Mouse (Mus musculus): ENCODE data around the gene Fbxl15. TPM values are rescaled to one million over a fixed set of nuclear protein-coding genes. Genes with fewer than 3 reads are reported as not detected.

Gene Fbxl15
- polyA plus RNA-seq, 1 experiment from 2014 or later, result 12.6 TPM

DNA sequence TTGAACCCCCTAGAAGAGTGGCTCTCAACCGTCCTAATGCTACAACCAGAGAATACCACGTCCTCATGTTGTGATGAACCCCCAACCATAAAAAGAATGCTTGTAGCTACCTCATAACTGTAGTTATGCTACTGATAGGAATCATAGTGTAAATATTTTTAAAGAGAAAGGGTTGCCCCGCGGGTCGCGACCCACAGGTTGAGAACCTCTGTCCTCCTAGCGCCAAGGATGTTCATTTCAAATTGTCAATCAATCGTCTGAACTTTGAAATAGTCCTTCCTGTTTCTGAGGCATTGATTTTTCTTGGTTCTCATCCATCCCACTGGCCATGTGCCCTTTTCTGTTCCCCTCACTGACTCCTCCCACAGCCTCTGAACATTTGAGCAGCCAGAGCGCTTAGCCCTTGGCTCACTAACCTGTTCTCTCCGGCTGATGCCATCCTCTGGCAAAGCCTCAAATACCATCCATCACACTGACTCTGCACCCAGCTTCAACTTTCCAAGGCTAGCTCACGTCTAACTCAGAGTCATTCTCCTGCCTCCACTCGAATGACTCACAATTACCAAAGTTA, 37.4 kb upstream of the Fbxl15 start:
- 59% methylated on average over 12 of the region's 12 CpGs for WGBS
- no peak for TF ChIP-seq CTCF (IDR thresholded peaks at IDR 0.05; ENCODE audit: low read depth)
- peaks cover 19% of the 10 kb centered on the region for H3K36me3 ChIP-seq (ENCODE audit: insufficient read depth)

DNA sequence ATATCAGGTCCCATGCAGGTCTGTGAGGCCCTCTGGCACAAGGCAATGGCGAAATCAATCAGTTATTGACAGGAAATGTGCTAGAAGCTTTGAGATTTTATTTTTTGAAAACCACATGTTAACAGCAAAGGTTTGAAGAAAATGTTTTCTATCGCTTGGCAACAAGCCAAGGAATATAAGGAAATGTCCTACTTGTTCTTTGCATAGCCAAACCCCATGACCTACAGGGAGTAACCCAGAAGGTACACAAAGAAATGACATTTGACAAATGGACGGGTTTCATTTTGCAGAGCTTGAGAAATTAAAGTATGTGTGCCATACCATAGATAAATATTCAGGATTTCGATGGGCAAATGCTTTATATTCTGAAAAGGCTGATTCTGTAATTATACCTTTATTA, 31.0 kb upstream of the Fbxl15 start:
- Histone ChIP-seq H3K4me3 (ENCODE audit: low read depth, low read length) (no peak overlapping the region), H3K27me3 (ENCODE audit: insufficient read depth, low read length) (no peaks in the 10 kb centered on the region), H3K27ac (ENCODE audit: low read depth) (no peak overlapping the region), H3K9ac (no peak overlapping the region), H3K36me3 (ENCODE audit: insufficient read depth) (no peaks in the 10 kb centered on the region), H3K4me2 (no peak overlapping the region), H3K4me1 (ENCODE audit: insufficient read depth) (no peaks in the 10 kb centered on the region), H3K9me3 (ENCODE audit: low read depth, low read length) (no peaks in the 10 kb centered on the region)
- 57% methylated on average over 4 of the region's 4 CpGs for WGBS
- no peak for TF ChIP-seq CTCF (IDR thresholded peaks at IDR 0.05; ENCODE audit: low read depth)
- DNase-seq (no peak), ATAC-seq (ENCODE audit: insufficient read depth) (no peak)

More for the DNA sequence above, 37.4 kb upstream of the Fbxl15 start:
- no peak overlapping the region for H3K4me3 ChIP-seq (ENCODE audit: low read depth, low read length)
- no peak overlapping the region for H3K9ac ChIP-seq
- H3K4me1 ChIP-seq (ENCODE audit: insufficient read depth), result no peaks in the 10 kb centered on the region
- no peak overlapping the region for H3K4me2 ChIP-seq
- no peaks in the 10 kb centered on the region for H3K9me3 ChIP-seq (ENCODE audit: low read depth, low read length)
- ATAC-seq (ENCODE audit: insufficient read depth) (no peak), DNase-seq (no peak)
- H3K27ac ChIP-seq (ENCODE audit: low read depth), result no peak overlapping the region
- H3K27me3 ChIP-seq (ENCODE audit: insufficient read depth, low read length), result no peaks in the 10 kb centered on the region

DNA sequence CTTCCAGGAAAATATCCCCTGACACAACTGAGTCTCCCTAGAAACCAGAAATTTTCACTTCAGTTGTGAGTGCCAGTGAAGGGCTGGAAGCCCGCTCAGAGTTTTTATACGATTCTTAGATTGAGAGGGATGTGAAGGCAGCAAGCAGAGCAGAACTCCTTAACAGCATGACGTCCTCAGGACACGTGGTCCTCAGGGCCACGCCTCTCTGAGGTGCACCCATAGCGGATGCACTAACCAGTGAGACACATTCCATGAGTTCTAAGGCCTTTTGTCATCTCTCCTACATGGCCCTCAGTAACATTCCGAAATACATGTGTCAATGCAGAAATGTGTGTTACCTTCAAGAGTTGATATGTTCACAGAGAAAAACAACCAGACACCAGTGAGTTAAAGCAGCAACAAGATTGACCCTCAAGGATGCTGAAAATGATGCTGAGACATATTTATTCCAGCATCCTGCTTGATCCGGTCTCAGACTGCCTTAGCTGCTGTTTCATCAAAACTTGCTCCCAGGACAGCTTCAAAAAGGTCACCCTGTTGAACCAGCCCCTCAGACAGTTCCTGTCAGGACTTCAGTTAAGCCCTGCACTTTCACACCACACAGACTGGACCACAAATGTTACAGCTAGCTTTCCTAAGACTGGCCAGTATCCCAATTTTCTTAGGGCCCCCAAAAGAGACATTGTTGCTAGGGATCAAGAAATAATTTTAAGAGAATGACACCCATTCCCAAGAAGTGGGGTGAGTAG, 27.5 kb upstream of the Fbxl15 start:
- TF ChIP-seq CTCF (IDR thresholded peaks at IDR 0.05; ENCODE audit: low read depth), result no peak
- no peak overlapping the region for H3K4me3 ChIP-seq (ENCODE audit: low read depth, low read length)
- H3K9ac ChIP-seq, result no peak overlapping the region
- DNase-seq, result no peak
- no peaks in the 10 kb centered on the region for H3K4me1 ChIP-seq (ENCODE audit: insufficient read depth)
- H3K27me3 ChIP-seq (ENCODE audit: insufficient read depth, low read length), result no peaks in the 10 kb centered on the region
- no peak overlapping the region for H3K27ac ChIP-seq (ENCODE audit: low read depth)
- no peak for ATAC-seq (ENCODE audit: insufficient read depth)
- no peaks in the 10 kb centered on the region for H3K9me3 ChIP-seq (ENCODE audit: low read depth, low read length)
- 27% methylated on average over 8 of the region's 8 CpGs for WGBS
- no peak overlapping the region for H3K4me2 ChIP-seq
- H3K36me3 ChIP-seq (ENCODE audit: insufficient read depth), result no peaks in the 10 kb centered on the region

DNA sequence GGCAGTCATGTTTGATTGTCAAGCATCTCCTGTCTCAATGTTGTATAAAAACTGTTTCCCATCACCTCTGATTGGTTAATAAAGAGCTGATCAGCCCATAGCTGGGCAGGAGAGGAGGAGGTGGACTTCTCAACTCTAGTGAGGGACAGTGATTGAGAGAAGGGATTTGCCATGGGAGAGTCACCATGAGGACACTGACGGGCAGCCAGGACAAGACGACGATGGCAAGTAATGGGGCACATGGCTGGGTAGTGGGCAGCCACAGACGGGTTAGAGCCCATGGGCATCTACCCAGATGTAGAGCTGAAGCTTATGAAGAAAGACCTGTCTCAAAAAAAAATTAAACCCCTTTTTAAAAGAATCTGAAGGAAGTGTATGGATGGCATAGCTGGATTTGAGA, 25.4 kb upstream of the Fbxl15 start:
- 88% methylated on average over 4 of the region's 4 CpGs for WGBS
- no peak overlapping the region for H3K27ac ChIP-seq (ENCODE audit: low read depth)
- DNase-seq, result no peak
- no peak for ATAC-seq (ENCODE audit: insufficient read depth)
- H3K27me3 ChIP-seq (ENCODE audit: insufficient read depth, low read length), result 0 out of 2 replicates have a peak, but pooled peaks cover 3% of the 10 kb centered on the region
- no peak for TF ChIP-seq CTCF (IDR thresholded peaks at IDR 0.05; ENCODE audit: low read depth)
- no peak overlapping the region for H3K9ac ChIP-seq
- no peaks in the 10 kb centered on the region for H3K36me3 ChIP-seq (ENCODE audit: insufficient read depth)
- H3K4me2 ChIP-seq, result no peak overlapping the region
- H3K9me3 ChIP-seq (ENCODE audit: low read depth, low read length), result no peaks in the 10 kb centered on the region
- no peak overlapping the region for H3K4me3 ChIP-seq (ENCODE audit: low read depth, low read length)
- 0 out of 2 replicates have a peak, but pooled peaks cover 3% of the 10 kb centered on the region for H3K4me1 ChIP-seq (ENCODE audit: insufficient read depth)

DNA sequence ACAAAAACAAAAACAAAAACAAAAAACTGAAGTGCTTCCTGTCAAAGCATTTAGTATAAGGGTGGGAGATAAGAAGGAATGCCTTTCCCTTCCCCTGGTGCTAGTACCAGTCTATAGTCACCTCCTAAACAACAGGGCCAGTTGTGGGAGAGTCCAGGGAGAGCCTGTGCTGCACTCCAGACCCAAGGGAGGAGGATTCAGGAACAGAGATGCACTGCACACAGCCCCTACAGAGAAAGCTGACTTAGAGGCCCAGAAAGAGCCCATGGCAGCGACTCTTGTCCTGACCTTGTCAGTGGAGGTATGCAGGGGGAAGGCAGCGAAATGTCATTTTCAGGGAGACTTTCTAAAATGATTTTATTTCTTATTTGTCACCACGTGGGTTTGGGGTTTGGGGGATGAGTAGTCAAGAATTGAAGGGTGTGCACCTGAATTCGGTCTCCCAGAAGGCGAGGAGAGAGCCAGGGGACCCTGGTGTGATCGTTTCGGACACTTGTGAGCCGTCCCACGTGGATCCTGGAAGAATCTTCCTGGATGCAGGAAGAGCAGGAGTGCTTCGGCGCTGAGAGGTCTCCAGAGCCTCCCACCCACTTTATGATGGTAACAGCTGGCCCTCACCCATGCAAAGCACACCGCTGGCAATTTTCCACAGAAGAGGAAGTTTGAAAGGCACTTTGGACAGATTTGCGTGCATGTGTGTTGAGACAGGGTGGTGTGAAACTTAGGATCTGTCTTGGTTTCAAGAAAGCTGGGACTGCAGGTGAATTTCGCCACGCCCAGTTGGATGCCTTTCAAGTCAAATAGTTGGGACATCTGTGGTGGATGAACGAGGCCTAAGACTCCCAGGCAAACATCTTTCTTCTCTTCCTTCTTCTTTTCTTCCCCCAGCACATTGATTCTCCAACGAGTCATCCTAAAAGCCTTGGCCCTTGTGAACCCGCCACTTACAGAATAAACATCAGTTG, 24.5 kb upstream of the Fbxl15 start:
- 0 out of 2 replicates have a peak, but pooled peaks cover 3% of the 10 kb centered on the region for H3K4me1 ChIP-seq (ENCODE audit: insufficient read depth)
- 53% methylated on average over 18 of the region's 18 CpGs for WGBS
- H3K9ac ChIP-seq, result no peak overlapping the region; the same call in 1 of the 2 replicates
- no peak for ATAC-seq (ENCODE audit: insufficient read depth)
- H3K27me3 ChIP-seq (ENCODE audit: insufficient read depth, low read length), result 0 out of 2 replicates have a peak, but pooled peaks cover 3% of the 10 kb centered on the region
- H3K4me3 ChIP-seq (ENCODE audit: low read depth, low read length), result peak overlapping the region; percentile 68
- no peaks in the 10 kb centered on the region for H3K36me3 ChIP-seq (ENCODE audit: insufficient read depth)
- H3K27ac ChIP-seq (ENCODE audit: low read depth), result peak overlapping the region; percentile 89; the same call in 1 of the 2 replicates
- TF ChIP-seq CTCF (IDR thresholded peaks at IDR 0.05; ENCODE audit: low read depth), result no peak
- H3K4me2 ChIP-seq, result peak overlapping the region; percentile 99
- H3K9me3 ChIP-seq (ENCODE audit: low read depth, low read length), result no peaks in the 10 kb centered on the region
- no peak for DNase-seq

DNA sequence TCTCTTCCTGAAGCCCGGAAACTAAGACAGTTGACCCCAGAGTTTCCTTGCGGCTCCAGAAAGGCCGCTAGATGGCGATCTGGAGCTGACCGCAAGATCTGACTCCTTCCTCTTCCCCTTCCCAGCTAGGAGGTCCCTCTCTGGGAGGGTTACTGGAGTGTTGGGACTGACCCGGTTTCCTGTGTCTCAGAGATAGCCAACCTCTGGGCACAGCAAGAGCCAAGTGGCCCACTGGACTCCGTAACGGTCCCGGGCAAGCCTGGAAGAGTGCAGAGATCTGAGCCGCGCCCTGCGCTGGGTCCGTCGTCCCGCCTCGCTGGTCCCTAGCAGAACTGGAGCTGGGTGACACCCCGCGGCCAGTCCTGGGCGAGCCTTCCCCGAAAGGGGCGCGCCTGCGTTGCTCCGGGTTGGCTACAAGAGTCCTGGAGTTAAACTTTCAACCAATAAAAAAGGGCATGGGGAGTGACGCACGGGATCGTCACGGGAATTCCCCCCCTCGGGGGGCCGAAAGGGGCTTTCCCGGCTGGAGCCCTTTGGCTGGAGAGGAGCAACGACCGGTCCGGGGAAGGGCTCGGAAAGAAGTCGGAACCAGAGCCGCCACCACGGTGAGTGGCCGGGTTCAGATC, 23.7 kb upstream of the Fbxl15 start, which contains the start of gene Nfkb2:
Nfkb2 (plus strand) TSS at position 105 of the 626 bp plus-strand sequence.
- Histone ChIP-seq H3K27ac (ENCODE audit: low read depth) (peak within 1 kb of the TSS; percentile 89), H3K36me3 (ENCODE audit: insufficient read depth) (no peaks in the 10 kb centered on the region), H3K9ac (peak within 1 kb of the TSS; percentile 59), H3K4me3 (ENCODE audit: low read depth, low read length) (peak within 1 kb of the TSS; percentile 68), H3K9me3 (ENCODE audit: low read depth, low read length) (no peaks in the 10 kb centered on the region), H3K4me1 (ENCODE audit: insufficient read depth) (0 out of 2 replicates have a peak, but pooled peaks cover 3% of the 10 kb centered on the region), H3K4me2 (peak within 1 kb of the TSS; percentile 99), H3K27me3 (ENCODE audit: insufficient read depth, low read length) (0 out of 2 replicates have a peak, but pooled peaks cover 3% of the 10 kb centered on the region)
- under 1% methylated on average over 39 of the region's 39 CpGs for WGBS
- peak; percentile 91 for TF ChIP-seq CTCF (IDR thresholded peaks at IDR 0.05; ENCODE audit: low read depth)
- ATAC-seq (ENCODE audit: insufficient read depth) (peak; percentile 94), DNase-seq (peak; percentile 95)

Data from lung, embryonic 14.5 days (tissue).